Mouse (Mus musculus): ENCODE measurements around the gene Gpc6.

GRCm38 (mm10) chr14:117710463-117710911, 785.4 kb downstream of the Gpc6 start:
- TF ChIP-seq CTCF (IDR thresholded peaks at IDR 0.05; ENCODE audit: extremely low read depth, insufficient read depth, low read length) (no peak), POLR2A (IDR thresholded peaks at IDR 0.05; ENCODE audit: extremely low read depth, insufficient read depth, low read length) (no peak)

Data from cortical plate, adult 2 months (tissue).